Mouse (Mus musculus): ENCODE measurements at regions not wholly inside any gene's neighbourhood (a gene's known extent, or its start where the extent isn't known, plus 50 kb on each side); places are given as distances from the start of the nearest gene placed in this dataset.
"Not testable (repeated sequence)": the region's sequence is repeated elsewhere in the genome, so short reads cannot be mapped to it uniquely, and the experiment has no call there.

- no peak for DNase-seq (ENCODE audit: low spot score)
Measured at GRCm38 (mm10) chr9:27453476-27453875, 56.9 kb downstream of the Spata19 start.

- DNase-seq (ENCODE audit: low spot score) = no peak
Measured at GRCm38 (mm10) chr9:27453924-27454652, 57.5 kb downstream of the Spata19 start.

- no peak for DNase-seq (ENCODE audit: low spot score)
Measured at GRCm38 (mm10) chr9:27458335-27459040, 61.9 kb downstream of the Spata19 start.

- DNase-seq (ENCODE audit: low spot score) = no peak
Measured at GRCm38 (mm10) chr9:27461029-27461428, 64.4 kb downstream of the Spata19 start.

GRCm38 (mm10) chr9:27464006-27464405 lies 67.4 kb downstream of the Spata19 start:
- DNase-seq (ENCODE audit: low spot score) = no peak

- DNase-seq (ENCODE audit: low spot score) = no peak
Measured at GRCm38 (mm10) chr9:27475468-27475867, 78.9 kb downstream of the Spata19 start.

- DNase-seq (ENCODE audit: low spot score) = no peak
Measured at GRCm38 (mm10) chr9:27476636-27477035, 80.0 kb downstream of the Spata19 start.

GRCm38 (mm10) chr9:27477079-27477687 lies 80.6 kb downstream of the Spata19 start:
- DNase-seq (ENCODE audit: low spot score) = no peak

GRCm38 (mm10) chr9:27478346-27478745 lies 81.7 kb downstream of the Spata19 start:
- DNase-seq (ENCODE audit: low spot score) = no peak

GRCm38 (mm10) chr9:27501816-27502215 lies 105.2 kb downstream of the Spata19 start:
- no peak for DNase-seq (ENCODE audit: low spot score)

GRCm38 (mm10) chr9:27509157-27509556 lies 112.6 kb downstream of the Spata19 start:
- no peak for DNase-seq (ENCODE audit: low spot score)

GRCm38 (mm10) chr9:27509711-27510110 lies 113.1 kb downstream of the Spata19 start:
- no peak for DNase-seq (ENCODE audit: low spot score)

GRCm38 (mm10) chr9:27511161-27511560 lies 114.6 kb downstream of the Spata19 start:
- no peak for DNase-seq (ENCODE audit: low spot score)

GRCm38 (mm10) chr9:27515427-27516110 lies 119.0 kb downstream of the Spata19 start:
- no peak for DNase-seq (ENCODE audit: low spot score)

- no peak for DNase-seq (ENCODE audit: low spot score)
Measured at GRCm38 (mm10) chr9:27518031-27518430, 121.4 kb downstream of the Spata19 start.

GRCm38 (mm10) chr9:27519711-27520110 lies 123.1 kb downstream of the Spata19 start:
- DNase-seq (ENCODE audit: low spot score) = no peak

- DNase-seq (ENCODE audit: low spot score) = no peak
Measured at GRCm38 (mm10) chr9:27521181-27521580, 124.6 kb downstream of the Spata19 start.

- no peak for DNase-seq (ENCODE audit: low spot score)
Measured at GRCm38 (mm10) chr9:27526681-27527080, 130.1 kb downstream of the Spata19 start.

GRCm38 (mm10) chr9:27538480-27538879 lies 141.9 kb downstream of the Spata19 start:
- DNase-seq (ENCODE audit: low spot score) = no peak

GRCm38 (mm10) chr9:27541585-27542151 lies 145.1 kb downstream of the Spata19 start:
- no peak for DNase-seq (ENCODE audit: low spot score)

GRCm38 (mm10) chr9:27554697-27555096 lies 158.1 kb downstream of the Spata19 start:
- not testable (repeated sequence) for DNase-seq (ENCODE audit: low spot score)

Measured in heart, adult 8-10 months (tissue).